Comparison of ENCODE assay signal across 24 mouse cellular contexts in the genomic region with DNA sequence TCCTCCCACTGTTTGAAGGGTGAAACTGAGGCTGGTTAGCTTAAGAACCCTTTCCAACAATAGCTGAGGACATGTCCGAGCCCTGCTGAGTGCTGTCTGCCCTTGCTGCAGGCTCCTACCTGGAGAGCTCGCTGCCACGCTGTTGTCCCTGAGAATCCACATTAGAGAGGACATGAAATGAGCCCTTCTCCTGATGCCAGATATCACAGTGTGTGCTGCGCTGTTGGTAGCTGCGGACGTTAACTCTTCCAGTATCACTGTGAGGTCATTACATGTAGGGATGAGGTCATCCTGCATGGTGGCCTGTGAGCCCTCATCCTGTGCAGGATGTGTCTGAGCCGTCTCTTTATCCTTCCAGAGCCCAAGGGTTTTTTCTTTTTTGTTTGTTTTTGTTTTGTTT.
"Had no signal": no experiment of that assay in that cellular context is flagged by ENCODE, and none has a peak within 500 bp of the region (broad histone marks: within the 10 kb centered on the region; RNA-seq: fewer than 3 reads in every experiment).

No protein-coding gene starts in this region.

- H3K4me3 ChIP-seq: gastrocnemius, adult 2 months; heart, embryonic 13.5 days; heart, embryonic 15.5 days; hindbrain, embryonic 10.5 days; hindbrain, embryonic 12.5 days; intestine, embryonic 15.5 days; liver, embryonic 13.5 days had no signal

- H3K9ac ChIP-seq: heart, embryonic 13.5 days; heart, embryonic 15.5 days; hindbrain, embryonic 12.5 days; intestine, embryonic 15.5 days; liver, embryonic 13.5 days had no signal

- H3K4me2 ChIP-seq: heart, embryonic 11.5 days; heart, embryonic 13.5 days; heart, embryonic 15.5 days; hindbrain, embryonic 12.5 days; intestine, embryonic 15.5 days; liver, embryonic 11.5 days; liver, embryonic 13.5 days had no signal

- H3K27ac ChIP-seq: gastrocnemius, adult 2 months; heart, embryonic 13.5 days; heart, embryonic 15.5 days; hindbrain, embryonic 10.5 days; hindbrain, embryonic 12.5 days; intestine, embryonic 15.5 days; liver, embryonic 13.5 days had no signal

- H3K36me3 ChIP-seq: heart, embryonic 13.5 days; heart, embryonic 15.5 days; hindbrain, embryonic 10.5 days; hindbrain, embryonic 12.5 days; intestine, embryonic 15.5 days; liver, embryonic 13.5 days had no signal

- H3K27me3 ChIP-seq: heart, embryonic 13.5 days; heart, embryonic 15.5 days; hindbrain, embryonic 12.5 days; intestine, embryonic 15.5 days; liver, embryonic 13.5 days had no signal

- DNase-seq: gastrocnemius, adult 2 months; gastrocnemius, postnatal 10 days; gastrocnemius, postnatal 25 days; heart, adult 18-20 months; heart, postnatal 14 days; heart, postnatal 36 days; kidney, adult 18-20 months; kidney, adult 8-10 months; kidney, postnatal 10 days; kidney, postnatal 25 days; layer of hippocampus, adult 9-11 months; layer of hippocampus, postnatal 36 days; liver; liver, embryonic 13.5 days had no signal

- H3K9me3 ChIP-seq: heart, embryonic 13.5 days; heart, embryonic 15.5 days; hindbrain, embryonic 10.5 days; hindbrain, embryonic 12.5 days; intestine, embryonic 15.5 days; liver, embryonic 13.5 days had no signal

- ATAC-seq: hindbrain, embryonic 16.5 days; inflammation-experienced regulatory T-cells, adult 6 months; intestine, embryonic 15.5 days; intestine, postnatal 0 days had no signal
